Mouse (Mus musculus): ENCODE data around the gene Nop56. TPM values are rescaled to one million over a fixed set of nuclear protein-coding genes. Genes with fewer than 3 reads are reported as not detected.

Nop56 gene
- total RNA-seq (2015) = 104 and 111 TPM in 2 replicates
- 138 and 139 TPM in 2 replicates for total RNA-seq (2017)

DNA sequence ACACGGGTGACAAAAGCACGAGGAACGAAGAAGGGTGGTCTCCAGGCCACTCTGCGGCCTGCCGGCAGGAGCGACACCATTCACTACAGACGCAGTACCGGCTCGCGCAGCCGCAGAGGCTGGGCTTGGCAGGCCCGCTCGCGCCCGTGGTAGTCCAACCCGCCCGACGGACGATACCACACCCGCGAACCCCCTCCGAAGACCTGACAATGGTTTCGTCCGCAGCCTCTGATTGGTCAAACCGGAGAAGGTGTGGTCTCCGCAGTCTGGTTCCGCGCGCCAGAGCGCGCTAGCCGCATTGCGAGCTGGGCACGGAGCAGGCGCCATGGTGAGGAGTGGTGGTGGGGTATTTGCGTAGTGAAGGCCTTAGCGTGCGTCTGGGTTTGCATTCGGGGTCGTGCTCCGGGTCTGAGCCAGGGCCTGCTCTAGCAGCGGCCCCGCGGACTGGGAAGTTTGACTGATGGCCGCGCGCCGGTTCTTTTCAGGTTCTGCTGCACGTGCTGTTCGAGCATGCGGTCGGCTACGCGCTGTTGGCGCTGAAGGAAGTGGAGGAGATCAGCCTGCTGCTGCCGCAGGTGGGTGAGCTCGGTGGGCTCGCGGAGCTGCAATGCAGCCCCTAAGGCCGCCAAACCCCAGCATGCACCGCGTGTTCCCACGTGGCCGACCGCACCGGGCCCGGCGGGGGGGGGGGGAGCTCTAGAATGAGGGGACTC lies at the start of gene Nop56:
TSS of gene Nop56 (plus strand) at position 282 of the 713 bp plus-strand sequence.
- peak; percentile 97 for ATAC-seq (ENCODE audit: poor library complexity, severe bottlenecking)

DNA sequence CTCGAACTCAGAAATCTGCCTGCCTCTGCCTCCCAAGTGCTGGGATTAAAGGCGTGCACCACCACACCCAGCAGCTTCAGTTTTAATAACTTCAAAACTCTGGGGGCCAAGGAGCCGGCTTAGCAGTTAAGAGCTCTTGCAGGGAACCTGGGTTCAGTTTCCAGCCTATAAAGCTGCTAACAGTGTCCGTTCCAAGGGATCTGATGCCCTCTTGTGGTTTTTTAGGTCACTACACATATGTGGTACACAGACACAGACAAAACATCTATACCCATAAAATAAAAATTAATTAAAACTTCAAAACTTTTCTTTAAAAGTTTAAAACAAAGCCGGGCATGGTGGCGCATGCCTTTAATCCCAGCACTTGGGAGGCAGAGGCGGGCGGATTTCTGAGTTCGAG lies 27.3 kb upstream of the Nop56 start:
- ATAC-seq (ENCODE audit: poor library complexity, severe bottlenecking) = peak; percentile 64

DNA sequence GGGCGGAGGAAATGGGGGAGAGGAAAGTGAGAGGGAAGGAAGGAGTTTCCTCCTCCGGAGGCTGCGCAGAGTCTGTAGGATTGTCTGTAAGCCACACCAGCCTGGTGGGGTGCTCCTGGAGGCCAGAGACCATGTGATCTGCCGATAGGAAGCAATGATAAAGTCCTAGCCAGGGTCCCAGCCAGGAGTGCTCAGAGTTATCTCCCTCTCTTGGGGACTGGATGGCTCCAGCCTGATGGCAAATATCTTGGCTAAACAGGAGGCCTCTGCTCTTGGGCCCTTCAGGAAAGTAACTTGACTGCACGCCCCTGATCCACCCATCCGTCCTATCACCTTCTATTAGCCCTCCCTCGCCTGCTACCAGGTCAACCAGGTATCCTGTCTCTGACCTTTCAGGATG lies 26.0 kb upstream of the Nop56 start:
- no peak for ATAC-seq (ENCODE audit: poor library complexity, severe bottlenecking)

DNA sequence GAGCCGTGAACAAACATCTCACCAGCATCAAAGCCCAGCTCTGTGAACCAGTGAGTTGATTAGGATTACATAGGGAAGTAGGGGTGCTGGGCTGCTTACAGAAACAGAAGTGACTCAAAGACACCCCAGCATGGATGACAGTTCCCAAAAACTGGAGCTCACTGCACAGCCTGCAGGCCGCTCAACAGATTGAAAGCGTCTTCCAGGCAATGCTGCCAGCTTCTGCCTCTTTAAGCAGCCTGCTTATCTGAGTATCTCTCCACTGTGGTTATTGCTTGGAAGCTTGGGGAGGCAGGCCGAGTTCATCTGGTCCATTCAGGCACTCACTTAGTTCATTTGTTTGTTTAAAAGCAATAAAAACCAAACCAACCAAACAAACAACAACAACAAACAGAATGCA lies 17.5 kb upstream of the Nop56 start:
- ATAC-seq (ENCODE audit: poor library complexity, severe bottlenecking) = no peak

DNA sequence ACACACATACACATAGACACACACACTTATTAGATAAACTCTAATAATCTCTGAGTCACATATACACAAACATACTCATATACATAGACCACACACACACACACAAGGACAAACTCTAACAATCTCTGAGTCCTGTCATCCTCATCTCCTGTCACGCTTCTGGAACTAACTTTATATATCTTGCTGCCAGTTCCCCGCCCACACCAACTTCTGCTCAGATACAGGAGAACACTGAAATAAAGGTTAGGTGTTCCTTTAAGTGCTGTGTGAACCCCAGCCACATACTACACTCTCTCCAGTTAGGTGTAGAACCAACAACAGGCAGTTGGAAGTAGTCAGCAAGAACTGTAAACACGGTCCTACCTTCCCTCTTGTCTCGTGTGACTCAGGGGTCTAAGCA lies 13.4 kb upstream of the Nop56 start:
- ATAC-seq (ENCODE audit: poor library complexity, severe bottlenecking) = no peak

DNA sequence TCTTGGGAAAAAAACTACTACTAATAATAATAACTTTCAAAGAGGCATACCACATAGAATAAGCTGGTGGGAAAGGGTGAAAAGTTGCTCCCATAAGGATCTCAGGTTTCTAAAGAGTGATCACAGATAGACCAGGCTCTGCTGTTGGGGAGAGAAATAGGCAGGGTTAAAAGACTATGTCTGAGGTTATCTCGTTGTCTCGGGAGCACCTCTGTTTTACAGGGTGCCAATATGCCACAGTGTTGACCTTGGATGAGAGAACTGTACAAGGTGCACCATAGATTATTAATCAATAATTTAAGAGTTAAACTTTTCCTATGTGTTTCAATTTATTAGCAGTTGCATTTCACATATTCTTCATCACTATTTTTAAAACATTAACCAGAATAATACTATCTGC lies 12.3 kb upstream of the Nop56 start:
- no peak for ATAC-seq (ENCODE audit: poor library complexity, severe bottlenecking)

DNA sequence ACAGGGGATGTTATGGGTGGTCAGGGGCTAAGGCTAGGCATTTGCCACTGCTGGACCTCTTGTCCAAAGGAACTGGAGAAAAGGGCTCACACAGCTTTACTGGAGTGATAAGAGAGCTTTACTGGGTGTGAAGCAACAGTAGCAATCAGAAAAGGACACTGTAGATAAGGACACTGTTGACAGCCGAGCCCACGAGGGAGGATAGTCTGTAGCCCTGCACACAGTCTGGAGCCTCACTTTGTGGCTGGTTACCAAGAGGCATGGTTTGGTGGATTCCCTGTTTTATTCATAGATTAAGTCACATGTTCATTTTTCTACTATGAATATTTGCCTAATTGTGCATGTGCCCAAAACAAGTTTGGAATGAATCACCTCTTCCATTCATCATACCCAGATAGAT lies 11.8 kb upstream of the Nop56 start:
- ATAC-seq (ENCODE audit: poor library complexity, severe bottlenecking) = peak; percentile 45; the same call in 1 of the 2 replicates

DNA sequence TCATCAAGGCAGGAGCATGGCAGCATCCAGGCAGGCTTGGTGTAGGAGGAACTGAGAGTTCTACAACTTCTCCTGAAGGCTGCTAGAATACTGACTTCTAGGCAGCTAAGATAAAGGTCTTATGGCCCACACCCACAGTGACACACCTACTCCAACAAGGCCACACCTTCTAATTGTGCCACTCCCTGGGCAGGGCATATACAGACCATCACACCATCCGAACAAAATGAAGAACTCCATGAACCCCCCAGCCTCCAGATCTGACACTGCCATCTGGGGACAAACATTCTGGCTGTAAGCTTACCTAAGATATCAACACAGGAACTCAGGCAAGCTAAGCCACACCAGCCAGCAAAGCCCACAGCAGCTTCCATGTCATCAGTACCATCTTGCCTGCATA lies 8.7 kb upstream of the Nop56 start:
- ATAC-seq (ENCODE audit: poor library complexity, severe bottlenecking) = no peak

DNA sequence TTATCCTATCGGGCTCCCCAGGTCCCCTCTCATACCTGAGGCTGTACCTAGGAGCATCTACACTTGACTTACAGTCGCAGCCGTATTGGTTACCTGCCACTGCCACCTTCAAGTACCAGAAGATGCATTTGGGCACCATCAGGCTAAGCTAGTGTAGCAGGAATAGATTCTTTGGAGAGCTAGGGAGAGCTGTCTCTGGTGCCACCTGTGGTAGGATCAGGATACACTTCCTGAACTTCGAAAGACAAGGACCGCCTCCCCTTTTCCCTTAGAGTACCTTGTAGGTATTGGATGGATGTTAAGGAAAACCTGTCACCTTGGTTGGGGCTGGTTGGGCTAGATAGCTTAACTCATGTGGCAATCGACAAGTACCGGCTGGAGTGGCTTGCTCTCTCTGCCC lies 6.2 kb upstream of the Nop56 start:
- ATAC-seq (ENCODE audit: poor library complexity, severe bottlenecking) = no peak

DNA sequence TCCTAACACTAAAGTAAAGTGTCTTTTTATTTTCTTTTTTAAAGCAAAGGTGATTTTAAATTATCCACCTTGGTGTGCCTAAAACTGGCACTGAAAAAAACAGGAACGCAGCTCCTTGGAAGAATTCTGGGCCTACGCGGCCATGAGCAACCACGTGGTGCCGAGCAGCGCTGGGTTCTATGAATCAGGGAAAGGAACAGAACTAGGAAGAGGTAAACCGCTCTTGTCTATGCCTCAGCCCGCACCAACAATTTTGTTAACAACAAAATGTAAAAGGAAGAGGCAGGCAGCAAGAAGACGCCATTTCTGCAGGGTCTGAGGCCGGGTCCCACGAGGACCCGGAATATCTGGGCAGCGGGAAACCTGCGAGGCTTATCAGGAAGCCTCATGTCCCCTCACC lies 498 bp upstream of the Nop56 start:
- ATAC-seq (ENCODE audit: poor library complexity, severe bottlenecking) = peak; percentile 22

DNA sequence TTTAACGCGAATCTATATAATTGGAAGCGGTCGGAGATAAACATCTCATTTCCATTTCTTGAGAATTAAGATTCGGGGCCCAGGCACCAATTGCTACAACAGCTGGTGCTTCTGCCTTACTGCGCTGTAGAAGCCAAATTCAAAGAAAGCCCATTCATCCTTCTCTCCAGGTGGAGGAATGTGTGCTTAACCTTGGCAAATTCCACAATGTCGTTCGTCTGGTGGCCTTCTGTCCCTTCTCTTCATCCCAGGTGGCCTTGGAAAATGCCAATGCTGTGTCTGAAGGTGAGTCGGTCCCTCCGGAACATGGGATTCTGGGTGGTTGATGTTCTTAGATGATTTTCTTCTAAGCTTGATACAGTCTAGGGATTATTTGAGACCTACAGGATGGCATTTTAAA lies 632 bp downstream of the Nop56 start:
- no peak for ATAC-seq (ENCODE audit: poor library complexity, severe bottlenecking)

DNA sequence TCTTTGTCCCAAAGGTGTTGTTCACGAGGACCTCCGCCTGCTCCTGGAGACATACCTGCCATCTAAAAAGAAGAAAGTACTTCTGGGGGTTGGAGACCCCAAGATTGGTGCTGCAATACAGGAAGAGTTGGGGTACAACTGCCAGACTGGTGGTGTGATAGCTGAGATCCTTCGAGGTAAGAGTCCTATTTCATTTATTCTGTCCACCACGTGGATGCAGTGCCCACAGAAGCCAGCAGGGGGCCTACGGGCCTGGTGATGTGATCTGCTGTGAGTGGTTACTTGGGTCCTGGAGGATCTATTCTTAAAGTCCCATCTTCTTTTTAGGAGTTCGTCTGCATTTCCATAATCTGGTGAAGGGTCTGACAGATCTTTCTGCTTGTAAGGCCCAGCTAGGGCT lies 1.4 kb downstream of the Nop56 start:
- peak; percentile 27; the same call in 1 of the 2 replicates for ATAC-seq (ENCODE audit: poor library complexity, severe bottlenecking)

DNA sequence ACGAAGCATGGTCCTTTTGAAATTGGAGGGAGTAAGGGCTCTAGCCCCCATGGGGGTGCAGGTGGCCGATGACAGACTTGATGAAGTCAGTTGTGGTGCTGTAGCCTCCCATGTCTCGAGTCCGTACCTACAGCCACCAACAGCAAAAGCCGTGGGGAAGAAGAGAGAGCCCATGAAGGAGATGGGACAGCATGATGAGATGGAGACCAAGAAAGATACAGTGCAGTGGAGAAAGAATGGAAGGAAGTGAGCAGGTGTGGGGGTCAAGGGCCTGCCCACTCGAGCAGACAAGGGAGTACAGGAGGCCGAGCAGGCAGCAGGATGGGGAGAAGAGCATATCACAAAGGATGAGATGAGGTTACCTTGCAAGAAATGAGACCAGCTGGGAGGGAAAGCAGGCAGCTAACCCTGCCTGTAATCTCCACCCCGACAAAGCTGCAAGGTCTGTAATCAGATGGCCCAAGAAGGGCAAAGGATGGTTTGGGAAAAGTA lies 5.4 kb downstream of the Nop56 start:
- no peak for ATAC-seq (ENCODE audit: poor library complexity, severe bottlenecking)

DNA sequence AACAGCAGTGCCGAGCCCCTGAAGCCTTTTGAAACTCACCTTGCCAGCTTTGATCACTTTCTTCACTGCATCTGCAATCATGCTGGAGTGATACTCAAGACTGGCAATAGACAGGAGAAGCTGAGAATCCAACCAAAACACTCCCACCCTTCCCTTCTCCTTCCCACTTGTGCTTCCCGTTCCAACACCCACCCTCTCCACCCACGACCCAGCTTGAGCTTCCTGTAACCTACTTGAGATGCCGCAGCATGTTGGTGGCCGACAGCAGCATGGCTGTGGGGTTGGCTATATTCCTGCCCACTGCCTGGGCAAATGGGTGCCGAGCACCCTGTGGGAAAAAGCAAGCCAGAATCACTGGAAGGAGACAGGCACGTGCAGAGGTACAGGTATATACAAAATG lies 6.0 kb downstream of the Nop56 start:
- no peak for ATAC-seq (ENCODE audit: poor library complexity, severe bottlenecking)

DNA sequence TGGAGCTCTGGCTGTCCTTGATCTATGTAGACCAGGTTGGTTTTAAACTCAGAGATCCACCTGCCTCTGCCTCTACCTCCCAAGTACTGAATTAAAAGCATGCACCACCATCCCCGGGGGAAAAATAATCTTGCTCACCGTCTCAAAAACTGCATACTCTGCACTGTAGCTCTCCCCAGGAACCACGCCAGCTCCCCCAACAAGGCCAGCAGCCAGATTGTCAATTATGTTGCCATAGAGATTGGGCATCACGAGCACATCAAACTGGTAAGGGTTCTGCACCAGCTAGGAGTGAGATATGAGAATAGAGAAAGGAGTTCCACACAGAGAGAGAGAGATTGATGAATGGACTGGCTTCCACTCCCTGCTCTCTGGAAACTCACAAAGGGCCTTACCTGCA lies 6.6 kb downstream of the Nop56 start:
- no peak for ATAC-seq (ENCODE audit: poor library complexity, severe bottlenecking)

DNA sequence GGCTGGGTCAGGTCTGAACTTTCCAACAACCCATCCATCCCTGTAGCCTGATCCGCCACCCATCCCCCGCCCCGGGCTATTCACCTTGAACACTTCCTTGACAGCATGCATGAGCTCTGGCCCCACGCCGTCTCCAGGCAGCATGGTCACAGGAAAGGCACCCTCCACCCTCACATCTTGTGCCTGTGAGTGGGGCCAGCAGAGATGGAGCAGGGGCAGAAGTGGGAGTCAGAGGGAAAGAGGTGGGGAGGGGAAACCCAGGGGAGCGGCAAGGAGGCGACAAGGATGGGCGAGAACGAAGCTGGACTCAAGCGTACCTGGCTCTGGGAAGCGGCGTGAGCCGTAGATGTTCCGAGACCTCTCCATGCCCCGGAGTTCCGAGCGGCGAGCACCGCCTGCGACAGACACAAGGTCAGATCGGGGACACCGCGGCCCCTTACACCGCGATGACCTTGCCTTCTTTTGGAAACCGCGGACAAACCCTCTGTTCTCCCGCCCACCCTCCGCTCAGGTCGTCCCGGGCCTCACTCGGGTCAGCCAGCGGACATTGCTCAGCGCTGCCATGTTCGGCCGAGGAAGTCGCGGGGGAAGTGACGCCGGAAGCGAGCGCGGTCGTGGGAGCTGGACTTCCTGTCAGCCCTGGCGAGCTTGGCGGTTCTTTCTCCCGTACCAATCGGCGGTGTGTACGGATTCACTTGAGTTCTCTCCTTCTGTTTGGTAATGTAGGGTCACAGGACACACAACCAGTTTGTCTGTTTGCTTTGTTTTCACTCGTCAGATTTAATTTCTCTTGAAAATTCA lies 9.8 kb downstream of the Nop56 start, which contains the start of gene Idh3b:
TSS of gene Idh3b (minus strand) at position 694 of the 801 bp plus-strand sequence.
- ATAC-seq (ENCODE audit: poor library complexity, severe bottlenecking) = peak; percentile 99

DNA sequence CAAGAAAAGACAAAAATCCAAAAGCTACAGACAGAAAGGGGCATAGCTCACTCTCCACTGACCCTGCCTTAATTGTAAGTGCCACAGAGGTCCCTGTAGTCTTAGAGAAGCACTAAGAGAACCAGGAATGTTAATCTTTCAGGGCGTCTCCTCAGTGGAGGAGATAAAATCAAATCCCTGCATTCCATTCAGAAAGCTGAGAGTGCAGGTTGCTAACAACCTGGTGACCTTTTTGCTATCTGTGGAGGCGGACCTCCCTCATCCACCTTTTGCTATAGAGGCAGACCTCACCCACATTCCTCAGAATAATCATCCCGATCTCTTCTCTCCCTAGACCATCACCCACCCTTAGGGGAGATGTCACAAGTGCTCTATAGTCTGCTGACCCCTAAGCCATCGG lies 14.9 kb downstream of the Nop56 start:
- ATAC-seq (ENCODE audit: poor library complexity, severe bottlenecking) = no peak

DNA sequence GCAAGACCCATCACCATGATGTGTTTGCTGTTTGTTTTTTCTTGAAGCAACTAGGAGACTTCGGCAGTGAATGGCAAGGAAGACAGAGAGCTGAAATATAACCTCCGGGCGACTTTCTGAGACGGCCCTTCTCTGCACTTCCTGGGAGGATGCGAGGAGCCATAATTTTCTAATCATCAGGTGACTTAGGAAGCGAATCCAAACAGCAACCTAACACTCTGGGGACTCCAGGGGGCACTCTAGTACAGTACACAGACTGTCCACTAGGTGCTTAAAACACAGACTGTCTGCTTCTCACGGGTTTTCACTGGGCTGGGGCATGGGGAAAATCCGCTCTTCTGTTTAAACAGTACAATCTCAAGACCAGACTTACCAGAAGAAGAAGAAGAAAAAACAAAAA lies 17.2 kb downstream of the Nop56 start:
- peak; percentile 70 for ATAC-seq (ENCODE audit: poor library complexity, severe bottlenecking)

DNA sequence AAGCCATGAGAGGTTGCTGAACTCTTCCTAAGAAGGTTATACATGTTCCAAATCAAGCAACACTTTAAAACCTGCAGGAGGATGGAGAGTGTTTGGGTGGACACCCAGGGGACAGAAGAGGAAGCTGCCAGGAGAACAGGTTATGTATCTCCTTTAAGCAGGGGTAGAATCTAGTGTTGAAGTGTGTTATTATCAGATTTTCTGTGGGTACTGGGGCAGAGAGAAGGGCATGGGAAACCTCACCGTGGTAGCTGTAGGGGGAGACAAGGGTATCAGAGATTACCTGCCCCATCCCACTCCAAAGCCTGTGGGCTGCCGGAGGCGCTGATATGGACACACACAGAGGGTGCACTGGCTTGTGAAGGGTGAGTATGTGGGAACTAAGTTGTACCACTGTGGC lies 18.8 kb downstream of the Nop56 start:
- no peak for ATAC-seq (ENCODE audit: poor library complexity, severe bottlenecking)

DNA sequence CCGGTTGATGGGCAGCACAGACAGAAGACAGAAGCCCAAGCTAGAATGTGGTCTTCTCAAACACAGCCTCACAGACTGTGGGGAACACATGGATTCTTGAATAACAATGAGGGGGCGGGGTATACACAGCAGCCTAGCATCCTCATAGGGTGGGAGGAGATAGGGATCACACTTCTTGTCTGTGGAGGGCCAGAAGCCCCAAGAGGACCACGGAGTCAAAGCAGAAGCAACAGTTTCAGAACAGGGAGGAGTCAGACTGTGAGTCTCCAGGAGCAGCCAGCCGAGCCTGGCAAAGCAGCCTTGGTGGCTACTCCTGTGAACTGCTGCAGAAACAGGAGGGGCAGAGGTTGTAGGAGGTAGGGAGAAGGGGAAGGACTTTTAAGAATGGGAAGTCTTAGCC lies 19.3 kb downstream of the Nop56 start:
- ATAC-seq (ENCODE audit: poor library complexity, severe bottlenecking) = 0 out of 2 replicates have a peak, but pooled peaks have one; percentile 19

DNA sequence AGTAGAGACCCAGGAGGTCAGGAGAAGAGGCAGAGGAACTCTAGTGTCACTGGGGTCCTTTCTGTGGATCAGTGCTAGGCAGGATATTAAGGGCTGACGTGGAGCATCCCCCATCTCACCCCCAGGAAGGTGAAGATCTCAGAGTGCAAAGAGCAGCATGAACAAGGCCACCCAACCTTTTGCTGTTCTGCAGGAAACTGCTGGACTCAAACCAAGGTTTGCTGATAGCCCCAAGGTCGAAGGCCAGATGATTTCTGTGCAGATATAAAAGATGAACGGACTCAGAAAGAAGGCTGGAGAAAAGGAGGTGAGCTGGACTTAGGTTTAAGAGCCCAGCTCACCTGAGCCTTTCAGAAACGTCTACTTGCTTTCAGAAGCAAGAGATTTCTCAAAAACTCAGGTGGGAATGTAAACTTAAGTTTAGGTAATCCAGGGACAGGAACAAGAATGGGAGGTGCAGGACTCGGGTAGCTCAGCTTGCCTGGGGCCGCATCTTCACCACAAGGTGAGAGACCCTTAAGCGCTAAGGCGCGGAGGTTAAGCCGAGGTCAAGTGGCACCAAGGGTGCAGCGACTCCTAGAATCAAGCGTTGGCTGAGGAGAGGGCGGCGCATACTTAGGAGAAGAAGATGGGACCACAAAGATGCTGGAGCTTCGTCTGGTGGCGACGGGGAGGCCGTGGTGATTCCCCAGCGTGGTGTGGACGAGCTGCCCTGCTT lies 20.1 kb downstream of the Nop56 start:
- ATAC-seq (ENCODE audit: poor library complexity, severe bottlenecking) = no peak
